Mouse (Mus musculus): ENCODE measurements at regions not wholly inside any gene's neighbourhood (a gene's known extent, or its start where the extent isn't known, plus 50 kb on each side); places are given as distances from the start of the nearest gene placed in this dataset.

GRCm38 (mm10) chr13:51333481-51333880, 75.0 kb upstream of the S1pr3 start:
- intact Hi-C loops (cut with DNase I): no loop called here
- no peak for DNase-seq

- intact Hi-C loops (cut with DNase I): no loop called here
These were observed 71.7 kb upstream of the S1pr3 start for GRCm38 (mm10) chr13:51336726-51337125.

GRCm38 (mm10) chr13:51337931-51338330, 70.5 kb upstream of the S1pr3 start:
- DNase-seq: no peak
- intact Hi-C loops (cut with DNase I): no loop called here

More at GRCm38 (mm10) chr13:51336726-51337125, 71.7 kb upstream of the S1pr3 start:
- DNase-seq: no peak

GRCm38 (mm10) chr13:51345321-51345720, 63.1 kb upstream of the S1pr3 start:
- intact Hi-C loops (cut with DNase I): no loop called here
- DNase-seq: no peak

GRCm38 (mm10) chr13:51345839-51346550, 62.4 kb upstream of the S1pr3 start:
- peak; percentile 37 to 48 for DNase-seq
- intact Hi-C loops (cut with DNase I): no loop called here

- no peak for DNase-seq
- intact Hi-C loops (cut with DNase I): no loop called here
These were observed 59.7 kb upstream of the S1pr3 start for GRCm38 (mm10) chr13:51348707-51349106.

- intact Hi-C loops (cut with DNase I): no loop called here
- DNase-seq: no peak
These were observed 58.5 kb upstream of the S1pr3 start for GRCm38 (mm10) chr13:51349818-51350551.

- no peak for DNase-seq
- intact Hi-C loops (cut with DNase I): no loop called here
These were observed 55.6 kb upstream of the S1pr3 start for GRCm38 (mm10) chr13:51352874-51353273.

GRCm38 (mm10) chr13:51355507-51355906, 52.9 kb upstream of the S1pr3 start:
- intact Hi-C loops (cut with DNase I): no loop called here
- DNase-seq: no peak
